Mouse (Mus musculus): ENCODE data around the gene Ryr2. TPM values are rescaled to one million over a fixed set of nuclear protein-coding genes. Genes with fewer than 3 reads are reported as not detected.

Gene Ryr2
- polyA plus RNA-seq, 1 experiment from 2014 or later = 1.1 TPM

- Histone ChIP-seq H3K4me1 (no peaks in the 10 kb centered on the region), H3K27me3 (no peaks in the 10 kb centered on the region), H3K9me3 (replicated peaks) (no peaks in the 10 kb centered on the region), H3K4me3 (no peak overlapping the region), H3K4me2 (replicated peaks) (no peak overlapping the region), H3K27ac (no peak overlapping the region), H3K36me3 (no peaks in the 10 kb centered on the region), H3K9ac (no peak overlapping the region)
- no peak for ATAC-seq (ENCODE audit: low FRiP score)
- 94% methylated on average over 1 of the region's 1 CpGs for WGBS
Observed at GRCm38 (mm10) chr13:11536851-11537250, 569.9 kb downstream of the Ryr2 start.

- no peak for ATAC-seq (ENCODE audit: low FRiP score)
- Histone ChIP-seq H3K4me1 (no peaks in the 10 kb centered on the region), H3K27me3 (no peaks in the 10 kb centered on the region), H3K4me3 (no peak overlapping the region), H3K9me3 (replicated peaks) (no peaks in the 10 kb centered on the region), H3K27ac (no peak overlapping the region), H3K4me2 (replicated peaks) (no peak overlapping the region), H3K36me3 (no peaks in the 10 kb centered on the region), H3K9ac (no peak overlapping the region)
- 77% methylated on average over 3 of the region's 3 CpGs for WGBS
Observed at GRCm38 (mm10) chr13:11535874-11536273, 570.9 kb downstream of the Ryr2 start.

- ATAC-seq (ENCODE audit: low FRiP score) = no peak
- no peaks in the 10 kb centered on the region for H3K4me1 ChIP-seq
Observed at GRCm38 (mm10) chr13:11533265-11533664, 573.5 kb downstream of the Ryr2 start.

GRCm38 (mm10) chr13:11532014-11532890 is 574.5 kb downstream of the Ryr2 start:
- Histone ChIP-seq H3K9me3 (replicated peaks) (no peaks in the 10 kb centered on the region), H3K27ac (no peak overlapping the region), H3K36me3 (no peaks in the 10 kb centered on the region), H3K4me1 (no peaks in the 10 kb centered on the region), H3K4me2 (replicated peaks) (no peak overlapping the region), H3K27me3 (no peaks in the 10 kb centered on the region), H3K4me3 (no peak overlapping the region), H3K9ac (no peak overlapping the region)
- WGBS = 90% methylated on average over 7 of the region's 7 CpGs
- ATAC-seq (ENCODE audit: low FRiP score) = no peak

More at GRCm38 (mm10) chr13:11533265-11533664, 573.5 kb downstream of the Ryr2 start:
- no peaks in the 10 kb centered on the region for H3K27me3 ChIP-seq
- H3K9me3 ChIP-seq (replicated peaks) = no peaks in the 10 kb centered on the region
- H3K36me3 ChIP-seq = no peaks in the 10 kb centered on the region
- 60% methylated on average over 2 of the region's 2 CpGs for WGBS
- no peak overlapping the region for H3K4me3 ChIP-seq
- no peak overlapping the region for H3K4me2 ChIP-seq (replicated peaks)
- H3K27ac ChIP-seq = no peak overlapping the region
- no peak overlapping the region for H3K9ac ChIP-seq

GRCm38 (mm10) chr13:11523612-11524011 is 583.1 kb downstream of the Ryr2 start:
- Histone ChIP-seq H3K4me2 (replicated peaks) (no peak overlapping the region), H3K27me3 (no peaks in the 10 kb centered on the region), H3K4me3 (no peak overlapping the region), H3K9ac (no peak overlapping the region), H3K9me3 (replicated peaks) (no peaks in the 10 kb centered on the region), H3K27ac (no peak overlapping the region), H3K4me1 (no peaks in the 10 kb centered on the region), H3K36me3 (no peaks in the 10 kb centered on the region)
- ATAC-seq (ENCODE audit: low FRiP score) = no peak
- 93% methylated on average over 4 of the region's 4 CpGs for WGBS

GRCm38 (mm10) chr13:11520765-11521164 is 586.0 kb downstream of the Ryr2 start:
- no peaks in the 10 kb centered on the region for H3K36me3 ChIP-seq
- no peaks in the 10 kb centered on the region for H3K4me1 ChIP-seq
- 81% methylated on average over 2 of the region's 2 CpGs for WGBS
- no peak overlapping the region for H3K27ac ChIP-seq
- no peaks in the 10 kb centered on the region for H3K9me3 ChIP-seq (replicated peaks)
- no peak overlapping the region for H3K9ac ChIP-seq
- no peaks in the 10 kb centered on the region for H3K27me3 ChIP-seq
- H3K4me2 ChIP-seq (replicated peaks) = no peak overlapping the region
- H3K4me3 ChIP-seq = no peak overlapping the region
- no peak for ATAC-seq (ENCODE audit: low FRiP score)

GRCm38 (mm10) chr13:11511540-11512177 is 595.1 kb downstream of the Ryr2 start:
- H3K4me3 ChIP-seq = no peak overlapping the region
- no peaks in the 10 kb centered on the region for H3K27me3 ChIP-seq
- H3K27ac ChIP-seq = no peak overlapping the region
- no peak overlapping the region for H3K9ac ChIP-seq
- no peaks in the 10 kb centered on the region for H3K4me1 ChIP-seq
- 65% methylated on average over 2 of the region's 2 CpGs for WGBS
- no peak for ATAC-seq (ENCODE audit: low FRiP score)
- no peak overlapping the region for H3K4me2 ChIP-seq (replicated peaks)
- peaks cover 3% of the 10 kb centered on the region; the same call in 1 of the 2 replicates for H3K9me3 ChIP-seq (replicated peaks)
- no peaks in the 10 kb centered on the region for H3K36me3 ChIP-seq

Other genes starting within 250 kb of the Ryr2 start
- 11.7 and 12.9 TPM in 2 replicates for gene Mtr, start 151.2 kb upstream of the Ryr2 start, polyA plus RNA-seq (2016; fragmentation: Nextera tagmentation; extraction: Ambion mirVana)
- 6.2 and 26.2 TPM in 2 replicates for gene Actn2, start 233.8 kb upstream of the Ryr2 start, polyA plus RNA-seq (2016; fragmentation: Nextera tagmentation; extraction: Ambion mirVana)